Mouse (Mus musculus) embryonic stem cell, embryonic (primary cell): ENCODE results near the gene Nlrp3.

Source experiments
- CTCF ChIA-PET, 4 experiments: fragments of 300-600 bp in 2 of 4; fragments of 350-600 bp in 2 of 4; sonication (Branson Sonifier 250); formaldehyde crosslinking; loops; one replicate each; lab custom pipeline; 2022; ENCODE audit warnings: inconsistent platforms in 2 of 4; lab: Charles Lee
- POLR2A ChIA-PET, 4 experiments: fragments of 300-600 bp in 2 of 4; fragments of 350-600 bp in 2 of 4; sonication (Branson Sonifier 250); formaldehyde crosslinking; loops; one replicate each; lab custom pipeline; 2022; ENCODE audit warnings: antibody characterized with exemption in 4 of 4, inconsistent platforms in 1 of 4; lab: Charles Lee

The Nlrp3 gene

GRCm38 (mm10) chr11:59560906-59561305 is 19.5 kb downstream of the Nlrp3 start:
- POLR2A ChIA-PET, result interaction anchor here in 1 of 4 experiments (1.2 kb wide), 1 partner anchor 10 kb away, joined by 3 read pairs; no protein-coding TSS in a partner anchor
- CTCF ChIA-PET, result interaction anchor here in 3 of 4 experiments (0.6 to 1.0 kb wide), 4 partner anchors 10 to 485 kb away, joined by 3 to 4 read pairs (median 3); no protein-coding TSS in a partner anchor

- ChIA-PET POLR2A (interaction anchor here in 2 of 4 experiments (0.5 to 1.3 kb wide), 5 partner anchors 37 to 960 kb away, joined by 3 to 4 read pairs (median 3); no protein-coding TSS in a partner anchor), CTCF (interaction anchor here in 1 of 4 experiments (0.5 kb wide), 1 partner anchor 37 kb away, joined by 3 read pairs; no protein-coding TSS in a partner anchor)
Measured at GRCm38 (mm10) chr11:59562336-59562735, 21.0 kb downstream of the Nlrp3 start.

GRCm38 (mm10) chr11:59562837-59563236 is 21.5 kb downstream of the Nlrp3 start:
- ChIA-PET POLR2A (interaction anchor here in 2 of 4 experiments (0.5 to 1.3 kb wide), 5 partner anchors 38 to 961 kb away, joined by 3 to 4 read pairs (median 3); no protein-coding TSS in a partner anchor), CTCF (interaction anchor here in 1 of 4 experiments (0.5 kb wide), 1 partner anchor 37 kb away, joined by 3 read pairs; no protein-coding TSS in a partner anchor)

- POLR2A ChIA-PET, result interaction anchor here in 2 of 4 experiments (1.0 to 1.2 kb wide), 2 partner anchors 15 to 44 kb away, joined by 3 read pairs; no protein-coding TSS in a partner anchor
- CTCF ChIA-PET, result interaction anchor here (0.6 to 3.6 kb wide), 10 partner anchors 14 to 305 kb away, joined by 3 to 36 read pairs (median 3); partner anchors contain the start of genes Zkscan17 (in 2 of the 4) and Wnt9a (in 1 of the 4)
Measured at GRCm38 (mm10) chr11:59569306-59569705, 27.9 kb downstream of the Nlrp3 start.

- ChIA-PET POLR2A (interaction anchor here in 2 of 4 experiments (0.7 to 2.1 kb wide), 2 partner anchors 18 to 28 kb away, joined by 3 to 5 read pairs; partner anchors contain the start of gene Olfr223 (in 1 of the 2)), CTCF (interaction anchor here in 1 of 4 experiments (0.9 to 1.3 kb wide), 2 partner anchors 50 to 93 kb away, joined by 3 to 5 read pairs; no protein-coding TSS in a partner anchor)
Measured at GRCm38 (mm10) chr11:59575726-59576125, 34.4 kb downstream of the Nlrp3 start.

GRCm38 (mm10) chr11:59576135-59576534 is 34.8 kb downstream of the Nlrp3 start, which contains the start of gene Olfr222:
Gene Olfr222, minus strand, starts transcription at chr11:59576235.
- ChIA-PET POLR2A (interaction anchor here in 2 of 4 experiments (0.7 to 2.1 kb wide), 2 partner anchors 17 to 28 kb away, joined by 3 to 5 read pairs; partner anchors contain the start of gene Olfr223 (in 1 of the 2)), CTCF (interaction anchor here in 1 of 4 experiments (1.3 kb wide), 1 partner anchor 51 kb away, joined by 5 read pairs; no protein-coding TSS in a partner anchor)

GRCm38 (mm10) chr11:59584539-59584938 is 43.2 kb downstream of the Nlrp3 start:
- ChIA-PET POLR2A (interaction anchor here in 1 of 4 experiments (1.5 kb wide), 1 partner anchor 8 kb away, joined by 3 read pairs; no protein-coding TSS in a partner anchor), CTCF (interaction anchor here in 1 of 4 experiments (0.6 to 1.6 kb wide), 3 partner anchors 12 to 282 kb away, joined by 3 read pairs; partner anchors contain the start of gene Zkscan17)

GRCm38 (mm10) chr11:59589496-59589895 is 48.1 kb downstream of the Nlrp3 start:
- ChIA-PET POLR2A (no interaction called here), CTCF (no interaction called here)

GRCm38 (mm10) chr11:59593189-59593588 is 51.8 kb downstream of the Nlrp3 start, which contains the start of gene Olfr223:
Gene Olfr223, minus strand, starts transcription at chr11:59593289.
- ChIA-PET CTCF (no interaction called here), POLR2A (interaction anchor here in 1 of 4 experiments (1.2 kb wide), 1 partner anchor 18 kb away, joined by 5 read pairs; no protein-coding TSS in a partner anchor)

GRCm38 (mm10) chr11:59596091-59596490 is 54.7 kb downstream of the Nlrp3 start:
- POLR2A ChIA-PET, result interaction anchor here in 1 of 4 experiments (0.7 kb wide), 1 partner anchor 69 kb away, joined by 3 read pairs; no protein-coding TSS in a partner anchor
- CTCF ChIA-PET, result interaction anchor here (0.5 to 3.5 kb wide), 10 partner anchors 12 to 1381 kb away, joined by 3 to 14 read pairs (median 3); partner anchors contain the start of gene Wnt9a (in 1 of the 4)

- CTCF ChIA-PET, result interaction anchor here (0.6 to 3.5 kb wide), 8 partner anchors 13 to 290 kb away, joined by 3 to 14 read pairs (median 4); partner anchors contain the start of gene Wnt9a (in 1 of the 4)
- POLR2A ChIA-PET, result no interaction called here
Measured at GRCm38 (mm10) chr11:59596950-59597349, 55.6 kb downstream of the Nlrp3 start.

- POLR2A ChIA-PET, result interaction anchor here in 1 of 4 experiments (1.2 kb wide), 1 partner anchor 12 kb away, joined by 3 read pairs; no protein-coding TSS in a partner anchor
- CTCF ChIA-PET, result no interaction called here
Measured at GRCm38 (mm10) chr11:59599211-59599610, 57.8 kb downstream of the Nlrp3 start.

GRCm38 (mm10) chr11:59600872-59601271 is 59.5 kb downstream of the Nlrp3 start:
- POLR2A ChIA-PET, result no interaction called here

GRCm38 (mm10) chr11:59602287-59602686 is 60.9 kb downstream of the Nlrp3 start:
- POLR2A ChIA-PET, result no interaction called here
- CTCF ChIA-PET, result interaction anchor here in 2 of 4 experiments (0.6 to 1.1 kb wide), 3 partner anchors 12 to 184 kb away, joined by 3 to 5 read pairs (median 3); no protein-coding TSS in a partner anchor

More at GRCm38 (mm10) chr11:59600872-59601271, 59.5 kb downstream of the Nlrp3 start:
- CTCF ChIA-PET, result interaction anchor here in 1 of 4 experiments (1.1 kb wide), 1 partner anchor 13 kb away, joined by 3 read pairs; no protein-coding TSS in a partner anchor

- ChIA-PET POLR2A (interaction anchor here in 1 of 4 experiments (0.6 kb wide), 1 partner anchor 8 kb away, joined by 3 read pairs; no protein-coding TSS in a partner anchor), CTCF (interaction anchor here in 1 of 4 experiments (1.1 kb wide), 1 partner anchor 86 kb away, joined by 5 read pairs; no protein-coding TSS in a partner anchor)
Measured at GRCm38 (mm10) chr11:59611646-59612045, 70.3 kb downstream of the Nlrp3 start.

GRCm38 (mm10) chr11:59614120-59614519 is 72.8 kb downstream of the Nlrp3 start:
- POLR2A ChIA-PET, result interaction anchor here in 2 of 4 experiments (0.6 to 1.0 kb wide), 3 partner anchors 26 to 1803 kb away, joined by 3 to 5 read pairs (median 3); no protein-coding TSS in a partner anchor

More at GRCm38 (mm10) chr11:59614120-59614519, 72.8 kb downstream of the Nlrp3 start:
- CTCF ChIA-PET, result interaction anchor here (0.5 to 3.0 kb wide), 14 partner anchors 10 to 165 kb away, joined by 3 to 15 read pairs (median 4); partner anchors contain the start of gene Zkscan17 (in 1 of the 4)
